Mouse (Mus musculus): Measurements from ENCODE around the gene Spock2. TPM values are rescaled to one million over a fixed set of nuclear protein-coding genes. Genes with fewer than 3 reads are reported as not detected.
A peak's percentile ranks its signal among the peaks of the same experiment; 100 is the strongest.
"Not testable (repeated sequence)": the region's sequence is repeated elsewhere in the genome, so short reads cannot be mapped to it uniquely, and the experiment has no call there.

The Spock2 gene
- total RNA-seq, 2 experiments from 2014 or later: not detected

DNA sequence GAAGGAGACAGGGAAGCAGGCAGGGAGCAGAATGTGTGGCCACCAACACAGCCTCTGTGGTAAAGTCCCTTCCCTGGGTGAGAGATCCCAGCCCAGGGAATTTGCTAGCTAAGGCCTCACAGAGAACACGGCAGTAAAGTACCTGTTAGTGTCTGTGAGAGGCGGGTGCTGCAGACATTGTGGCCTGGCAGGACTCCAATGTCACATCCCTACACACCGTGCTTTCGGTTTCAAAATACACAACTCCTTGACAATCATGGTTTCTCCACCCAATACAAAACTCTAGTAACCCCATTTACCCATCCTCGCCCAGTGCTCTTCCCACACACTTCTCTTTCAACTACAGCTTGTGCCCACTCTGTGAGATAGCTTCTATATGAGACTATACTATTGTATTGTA lies 32.7 kb downstream of the Spock2 start:
- ATAC-seq (replicated peaks; ENCODE audit: low FRiP score, poor library complexity, severe bottlenecking): no peak

DNA sequence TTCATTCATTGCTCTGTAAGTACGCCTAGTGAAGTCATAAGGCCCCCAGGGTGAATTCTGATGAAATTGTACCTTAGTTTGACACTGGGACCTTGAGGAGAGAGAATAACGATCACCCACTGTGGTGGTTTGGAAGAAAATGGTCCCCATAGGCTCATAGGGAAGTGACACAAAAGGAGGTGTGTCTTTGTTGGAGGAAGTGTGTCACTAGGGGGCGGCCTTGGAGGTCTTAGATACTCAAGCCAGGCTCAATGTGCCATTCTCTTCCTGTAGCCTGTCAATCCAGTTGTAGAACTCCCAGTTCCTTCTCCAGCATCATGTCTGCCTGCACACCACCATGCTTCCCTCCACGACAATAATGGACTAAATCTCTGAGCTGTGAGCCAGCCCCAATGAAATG lies 34.7 kb downstream of the Spock2 start:
- no peak for ATAC-seq (replicated peaks; ENCODE audit: low FRiP score, poor library complexity, severe bottlenecking)

DNA sequence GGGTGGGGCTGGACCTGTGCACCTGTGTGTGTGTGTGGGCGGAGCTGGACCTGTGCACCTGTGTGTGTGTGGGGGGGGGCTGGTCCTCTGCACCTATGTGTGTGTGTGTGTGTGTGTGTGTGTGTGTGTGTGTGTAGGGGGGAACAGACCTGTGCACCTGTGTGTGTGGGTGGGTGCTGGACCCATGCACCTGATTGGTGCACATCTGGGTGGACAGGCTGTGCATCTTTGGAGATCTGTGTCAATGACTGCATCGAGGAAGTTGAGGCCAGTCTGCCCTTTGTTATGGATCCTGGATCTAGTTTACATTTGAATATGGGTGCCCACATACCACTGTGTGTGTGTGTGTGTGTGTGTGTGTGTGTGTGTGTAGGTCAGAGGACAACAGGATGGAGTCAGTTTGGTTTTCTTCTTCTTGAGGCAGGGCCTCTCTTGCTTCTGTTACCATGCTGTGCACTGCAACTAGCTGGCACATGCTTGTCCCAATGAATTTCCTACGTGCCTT lies 35.7 kb downstream of the Spock2 start:
- no peak for ATAC-seq (replicated peaks; ENCODE audit: low FRiP score, poor library complexity, severe bottlenecking)

DNA sequence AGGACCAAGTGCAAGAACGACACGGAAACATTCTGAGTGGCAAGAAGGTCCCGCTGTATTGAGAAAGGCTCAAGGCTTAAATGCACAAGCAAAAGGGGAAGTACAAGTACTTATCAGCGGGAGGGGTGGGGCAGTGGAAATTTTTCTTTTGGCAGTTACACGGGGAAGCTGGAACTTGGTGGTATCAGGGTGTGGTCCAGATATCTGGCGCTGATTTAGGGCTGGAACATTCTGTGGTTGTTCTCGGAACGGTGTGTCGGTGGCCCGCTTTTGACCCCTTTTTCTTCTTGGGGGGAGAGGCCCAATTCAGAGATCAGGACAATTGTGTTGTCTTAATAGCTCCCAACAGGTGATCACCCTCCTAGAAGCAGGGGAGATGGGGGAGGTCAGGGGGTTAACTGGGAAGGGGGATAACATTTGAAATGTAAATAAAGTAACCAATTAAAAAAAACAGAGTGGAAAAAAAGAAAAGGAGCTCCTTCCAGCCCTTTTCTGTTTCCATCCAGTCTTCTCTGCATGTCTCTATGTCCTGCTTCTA lies 41.6 kb downstream of the Spock2 start:
- ATAC-seq (replicated peaks; ENCODE audit: low FRiP score, poor library complexity, severe bottlenecking): not testable (repeated sequence)

DNA sequence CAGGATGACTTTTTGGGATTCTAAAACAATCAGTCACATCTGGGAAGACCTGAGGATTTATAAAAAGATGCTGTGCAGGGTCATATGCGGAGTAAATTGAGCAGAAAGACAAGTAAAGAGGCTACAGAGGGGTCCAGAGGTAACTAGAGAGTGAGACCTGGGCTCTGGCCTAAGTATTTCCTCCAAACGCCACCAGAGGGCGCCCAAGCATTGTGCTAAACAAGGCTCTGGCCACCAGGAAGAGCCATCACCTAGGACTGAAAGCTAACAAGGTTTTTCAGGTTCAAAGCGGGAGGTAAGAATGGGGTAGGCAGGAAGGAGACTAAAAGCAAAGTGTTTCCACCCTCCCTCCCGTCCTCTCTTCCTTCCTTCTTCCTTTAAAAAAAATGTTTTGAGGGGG lies 42.1 kb downstream of the Spock2 start:
- peak; percentile 86 for ATAC-seq (replicated peaks; ENCODE audit: low FRiP score, poor library complexity, severe bottlenecking)

DNA sequence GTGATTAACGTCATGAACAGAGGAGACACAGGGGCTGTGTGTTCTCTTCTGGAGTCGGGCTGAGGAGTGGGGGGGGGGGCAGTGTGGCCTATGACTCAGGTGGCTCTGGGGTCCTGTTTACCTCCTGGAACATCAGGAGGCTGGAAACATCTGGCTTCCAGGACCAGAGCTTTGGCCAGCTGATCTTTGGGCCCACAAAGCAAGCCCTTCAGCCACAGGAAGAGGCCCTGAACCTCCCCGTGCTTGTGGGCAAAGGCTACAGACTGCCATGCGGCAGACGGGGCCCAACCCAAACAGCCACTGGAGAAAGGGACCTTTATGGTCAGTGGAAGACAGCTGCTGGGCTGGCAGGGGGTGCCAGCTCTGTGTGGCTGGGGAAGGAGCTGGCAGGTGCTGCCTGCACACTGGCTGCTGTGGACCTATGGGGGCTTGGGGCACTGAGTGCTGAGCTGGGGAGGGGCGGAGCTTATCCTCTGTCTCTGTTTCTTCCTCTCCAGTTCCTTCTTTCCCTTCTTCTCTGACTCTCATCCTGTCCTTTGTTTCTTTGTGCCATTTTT lies 45.2 kb downstream of the Spock2 start:
- ATAC-seq (replicated peaks; ENCODE audit: low FRiP score, poor library complexity, severe bottlenecking): no peak

DNA sequence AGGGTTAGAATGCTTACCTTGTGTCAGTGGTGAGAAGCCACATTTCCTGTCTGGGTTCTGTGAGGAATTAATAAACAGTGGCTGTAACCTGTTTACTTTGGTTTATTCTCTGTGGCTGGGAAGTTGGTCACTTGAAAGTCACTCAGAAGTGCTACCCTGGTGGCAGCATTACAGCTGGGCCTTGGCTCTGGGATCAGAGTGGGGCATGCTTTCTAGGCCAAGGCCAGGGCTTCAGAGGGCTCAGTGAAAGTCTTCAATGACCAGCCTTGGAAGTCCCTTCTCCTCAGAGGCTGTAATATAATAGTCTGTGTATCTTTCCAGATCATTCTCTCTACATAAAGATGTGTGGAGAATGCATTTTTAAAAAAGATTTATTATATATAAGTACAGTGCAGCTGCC lies 50.0 kb downstream of the Spock2 start:
- no peak for ATAC-seq (replicated peaks; ENCODE audit: low FRiP score, poor library complexity, severe bottlenecking)

DNA sequence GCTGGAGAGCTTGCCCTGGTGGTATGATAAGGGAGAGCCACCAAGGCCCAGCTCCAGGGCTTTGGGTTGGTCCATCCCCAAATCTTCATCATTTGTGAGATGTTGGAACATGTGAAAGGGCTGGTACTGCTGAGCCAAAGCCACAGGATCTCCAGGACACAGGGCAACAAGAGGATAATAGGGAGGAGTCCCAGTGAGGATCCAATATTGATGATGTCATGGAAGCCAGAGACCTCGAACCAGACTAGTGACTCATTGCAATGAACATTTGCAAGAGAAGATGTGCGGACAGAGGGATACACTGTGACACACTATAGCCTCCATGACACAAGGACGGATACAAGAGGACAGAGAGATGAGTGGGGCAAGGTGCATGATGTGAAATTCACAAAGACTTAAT lies 52.1 kb downstream of the Spock2 start:
- ATAC-seq (replicated peaks; ENCODE audit: low FRiP score, poor library complexity, severe bottlenecking): no peak

DNA sequence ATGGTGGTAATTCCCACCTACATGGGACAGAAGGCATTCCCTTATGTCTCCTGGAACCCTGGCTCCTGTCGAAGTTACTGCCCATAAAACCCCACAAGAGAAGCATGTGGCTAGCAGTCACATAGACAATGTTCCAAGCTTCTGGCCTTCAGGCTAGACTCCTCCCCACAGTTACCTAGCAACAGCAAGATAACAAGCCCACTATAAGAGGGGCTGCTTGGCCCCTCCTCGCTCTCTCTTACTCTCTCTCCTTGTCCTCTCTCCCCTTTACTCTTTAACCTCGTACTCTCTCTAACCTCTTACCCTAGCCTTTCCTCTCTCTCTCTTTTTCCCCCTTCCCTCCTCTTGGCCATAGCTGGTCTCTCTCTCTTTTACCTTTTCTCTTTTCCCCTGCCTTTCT lies 55.4 kb downstream of the Spock2 start:
- ATAC-seq (replicated peaks; ENCODE audit: low FRiP score, poor library complexity, severe bottlenecking): not testable (repeated sequence)

DNA sequence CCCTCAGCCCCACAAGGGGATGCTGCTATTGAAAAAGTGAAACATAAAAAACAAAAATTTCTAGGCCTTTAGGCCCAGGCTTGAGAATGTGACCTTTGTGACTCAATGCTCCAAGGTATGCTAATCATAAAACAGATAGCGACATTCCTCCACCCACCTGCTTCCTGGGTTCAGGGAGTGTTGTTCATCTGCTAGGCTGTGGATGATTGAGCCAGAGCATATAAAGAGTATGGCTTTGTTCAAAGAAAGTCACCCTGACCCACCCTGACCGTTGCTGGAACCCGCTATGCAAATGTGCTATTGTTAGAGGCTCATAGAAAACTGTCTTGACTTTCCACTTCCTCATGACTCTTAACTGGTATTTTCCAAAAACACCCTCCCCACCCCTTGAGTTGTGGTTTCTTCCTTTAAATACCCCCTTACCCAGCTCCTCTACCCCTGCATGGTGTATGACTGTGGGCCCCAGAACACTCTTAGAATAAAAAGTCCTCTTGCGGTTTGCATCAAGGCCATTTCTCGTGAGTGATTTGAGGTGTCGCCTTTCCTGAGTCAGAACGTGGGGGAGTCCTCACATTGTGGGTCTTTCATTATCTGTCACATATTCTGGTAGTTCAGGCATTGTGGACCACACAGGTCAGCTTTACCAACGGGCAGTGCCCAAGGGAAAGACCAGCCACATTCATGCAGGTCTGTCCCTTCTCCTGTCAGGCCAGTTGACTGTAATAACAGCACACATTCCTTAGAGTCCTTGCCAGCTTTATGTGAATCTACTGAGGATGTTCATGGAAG lies 56.4 kb downstream of the Spock2 start:
- not testable (repeated sequence) for ATAC-seq (replicated peaks; ENCODE audit: low FRiP score, poor library complexity, severe bottlenecking)

DNA sequence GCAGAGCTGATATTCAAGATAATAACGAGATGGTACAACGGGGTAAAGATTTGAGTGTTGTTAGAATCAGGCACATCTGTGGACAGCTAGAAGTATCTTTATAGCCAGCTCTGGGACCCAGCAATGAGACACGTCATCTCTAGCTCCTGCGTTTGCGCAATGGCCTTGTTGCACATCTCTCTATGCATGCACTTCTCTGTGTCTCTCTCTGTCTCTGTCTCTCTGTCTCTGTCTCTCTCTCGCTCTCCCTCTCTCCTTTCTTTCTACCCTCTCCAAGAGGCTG lies 56.9 kb downstream of the Spock2 start:
- no peak for ATAC-seq (replicated peaks; ENCODE audit: low FRiP score, poor library complexity, severe bottlenecking)

DNA sequence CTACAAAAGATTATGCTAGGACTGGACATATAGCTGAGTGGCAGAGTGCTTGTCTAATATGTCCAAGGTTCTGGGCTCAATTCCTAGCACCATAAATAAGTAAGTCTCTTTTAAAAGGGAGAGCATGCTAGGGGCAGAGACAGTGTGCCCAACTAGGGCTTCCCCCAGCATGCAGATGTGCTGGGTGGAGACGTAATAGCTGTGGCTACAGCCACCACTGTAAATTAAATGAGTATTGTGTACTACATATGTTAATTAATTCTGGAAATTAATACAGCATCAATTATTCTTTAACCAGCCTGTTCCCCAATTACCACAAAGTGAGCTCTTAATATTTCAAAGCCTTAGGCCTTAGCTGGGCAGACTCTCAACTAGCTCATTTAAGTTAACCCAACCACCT lies 58.9 kb downstream of the Spock2 start:
- ATAC-seq (replicated peaks; ENCODE audit: low FRiP score, poor library complexity, severe bottlenecking): no peak

DNA sequence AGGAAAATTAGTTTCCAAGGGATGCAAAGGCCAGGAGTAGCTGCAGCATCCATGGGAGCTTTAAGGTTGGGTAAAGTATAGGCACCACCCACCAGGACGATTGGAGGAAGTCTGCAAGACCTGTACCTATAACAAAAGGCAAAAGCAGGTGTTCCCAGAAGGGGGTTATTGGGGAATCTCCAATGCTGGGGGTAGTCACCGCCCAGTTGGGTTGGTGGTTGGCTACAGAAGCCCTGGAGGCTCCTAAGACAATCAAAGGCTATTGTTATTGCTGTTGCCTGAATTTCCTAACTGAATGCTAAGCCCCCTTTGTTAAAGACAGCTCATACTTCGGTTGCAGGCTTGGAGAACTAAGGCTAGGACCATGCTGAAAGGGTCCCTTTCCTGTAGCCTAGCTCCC lies 60.0 kb downstream of the Spock2 start:
- ATAC-seq (replicated peaks; ENCODE audit: low FRiP score, poor library complexity, severe bottlenecking): no peak

DNA sequence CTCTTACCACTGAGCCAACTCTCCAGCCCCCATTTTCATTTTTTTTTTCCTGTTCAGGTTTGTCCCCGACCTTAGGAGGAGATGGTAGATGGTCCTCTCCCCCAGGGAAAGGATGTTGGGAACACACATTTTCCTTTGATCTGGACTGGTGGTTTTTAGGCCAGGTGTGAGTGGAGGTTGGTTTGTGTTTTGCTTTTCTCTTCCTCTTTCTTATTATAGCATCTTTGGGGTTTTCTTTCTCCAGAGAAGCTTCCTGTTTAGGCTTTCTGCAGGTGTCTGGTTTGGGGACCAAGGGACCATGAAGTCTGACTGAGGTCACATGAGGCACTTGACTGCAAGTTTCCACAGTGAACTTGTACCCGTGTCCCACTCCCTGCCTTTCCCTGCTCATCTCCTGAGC lies 62.3 kb downstream of the Spock2 start:
- ATAC-seq (replicated peaks; ENCODE audit: low FRiP score, poor library complexity, severe bottlenecking): no peak

DNA sequence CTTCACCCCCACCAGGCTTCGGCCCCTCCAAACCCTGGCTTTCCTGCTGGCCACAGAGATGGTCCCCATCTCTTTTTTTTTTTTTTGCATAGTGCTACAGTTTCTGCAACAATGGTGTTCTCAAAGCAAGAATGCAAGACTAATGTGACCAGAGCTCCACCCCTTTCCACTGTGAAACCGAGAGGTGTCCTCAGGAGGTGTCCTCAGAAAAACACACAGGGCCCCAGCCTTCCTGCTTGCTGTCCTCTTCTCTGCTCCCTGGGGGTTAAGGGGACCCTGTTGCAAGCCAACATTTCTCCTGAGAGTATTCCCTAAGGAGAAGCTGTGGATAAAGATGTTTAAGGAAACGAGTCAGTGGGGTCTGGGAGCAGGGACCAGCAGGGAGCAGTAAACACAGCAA lies 62.9 kb downstream of the Spock2 start:
- no peak for ATAC-seq (replicated peaks; ENCODE audit: low FRiP score, poor library complexity, severe bottlenecking)

DNA sequence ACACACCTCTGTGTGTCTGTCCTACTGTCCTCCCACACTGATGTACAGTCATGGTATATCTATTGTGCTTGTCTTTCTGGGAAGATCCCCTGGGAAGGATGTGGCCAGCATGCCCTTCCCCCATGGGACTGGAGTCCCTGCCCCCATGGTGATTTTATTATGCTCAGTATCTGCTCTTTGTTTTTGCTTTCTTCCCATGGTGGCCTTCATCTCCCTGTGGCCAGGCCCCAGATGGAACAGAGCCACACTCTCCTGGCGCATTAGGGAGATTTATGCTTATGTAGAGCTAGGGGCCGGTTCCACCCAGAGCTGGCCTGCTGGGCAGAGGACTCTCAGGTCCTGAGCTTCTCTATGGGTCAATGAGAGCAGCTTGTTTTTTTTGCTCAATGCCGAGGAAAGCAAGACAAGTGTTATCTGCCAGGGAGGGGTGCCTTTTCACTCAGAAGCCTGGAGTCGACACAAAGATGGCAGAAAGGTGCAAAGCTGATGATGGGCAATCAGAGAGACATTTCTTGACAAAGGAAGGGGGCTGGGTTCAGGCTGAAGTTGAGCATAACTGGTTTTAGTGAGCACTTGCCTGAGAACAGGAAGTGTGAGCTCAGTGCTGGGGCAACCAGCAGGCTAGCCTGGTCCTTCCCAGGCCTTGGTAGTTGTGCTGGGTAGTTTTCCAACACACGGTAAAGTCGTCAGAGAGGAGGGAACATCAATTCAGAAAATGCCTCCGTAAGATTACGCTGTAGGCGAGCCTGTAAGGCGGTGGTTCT lies 64.5 kb downstream of the Spock2 start:
- ATAC-seq (replicated peaks; ENCODE audit: low FRiP score, poor library complexity, severe bottlenecking): no peak

DNA sequence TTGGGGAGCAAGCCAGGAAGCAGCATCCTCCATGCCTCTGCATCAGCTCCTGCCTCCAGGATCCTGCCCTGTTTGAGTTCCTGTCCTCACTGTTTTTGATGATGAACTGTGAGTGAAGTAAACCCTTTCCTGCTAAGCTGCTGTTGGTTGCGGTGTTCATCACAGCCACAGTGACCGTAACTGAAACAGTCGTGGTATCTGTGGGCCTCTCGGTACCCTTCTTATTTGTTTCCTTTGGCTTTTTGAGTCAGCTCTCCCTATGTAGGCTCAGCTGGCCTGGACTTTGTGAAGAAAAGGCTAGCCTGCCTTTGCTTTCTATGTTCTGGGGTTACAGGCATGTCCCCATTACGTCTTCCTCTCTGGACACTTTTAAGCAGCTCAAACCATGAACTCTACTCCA lies 65.3 kb downstream of the Spock2 start:
- ATAC-seq (replicated peaks; ENCODE audit: low FRiP score, poor library complexity, severe bottlenecking): no peak

DNA sequence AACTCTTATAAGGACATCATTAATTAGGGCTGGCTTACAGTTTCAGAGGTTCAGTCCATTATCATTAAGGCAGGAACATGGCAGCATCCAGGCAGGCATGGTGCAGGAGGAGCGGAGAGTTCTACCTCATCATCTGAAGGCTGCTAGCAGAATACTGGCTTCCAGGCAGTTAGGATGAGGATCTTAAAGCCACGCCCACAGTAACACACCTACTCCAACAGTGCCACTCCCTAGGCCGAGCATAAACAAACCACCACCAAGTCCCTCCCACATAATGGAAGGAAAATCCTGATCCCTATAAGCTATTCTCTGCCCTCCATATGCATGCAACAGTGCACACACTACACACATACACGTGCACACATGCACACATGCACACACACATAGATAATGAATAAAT lies 66.3 kb downstream of the Spock2 start:
- no peak for ATAC-seq (replicated peaks; ENCODE audit: low FRiP score, poor library complexity, severe bottlenecking)

DNA sequence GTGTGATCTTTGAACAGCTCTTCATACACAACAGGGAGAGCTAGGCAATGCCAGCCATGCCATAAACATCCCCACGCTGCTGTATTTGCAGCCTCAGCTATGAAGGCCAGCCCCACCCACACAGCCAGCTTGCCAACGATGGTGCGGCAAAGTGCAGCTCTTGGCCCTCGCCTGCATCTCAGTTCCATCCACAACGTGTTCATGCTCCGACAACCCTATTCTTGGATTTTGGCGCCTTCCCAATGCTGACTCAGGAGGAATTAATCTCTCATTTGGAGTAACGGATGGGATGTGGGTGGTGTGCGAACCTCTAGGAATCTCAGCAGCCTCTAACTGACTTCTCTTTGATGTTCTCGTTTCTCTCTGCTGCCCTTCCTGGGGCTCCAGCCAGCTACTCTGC lies 67.0 kb downstream of the Spock2 start:
- no peak for ATAC-seq (replicated peaks; ENCODE audit: low FRiP score, poor library complexity, severe bottlenecking)

DNA sequence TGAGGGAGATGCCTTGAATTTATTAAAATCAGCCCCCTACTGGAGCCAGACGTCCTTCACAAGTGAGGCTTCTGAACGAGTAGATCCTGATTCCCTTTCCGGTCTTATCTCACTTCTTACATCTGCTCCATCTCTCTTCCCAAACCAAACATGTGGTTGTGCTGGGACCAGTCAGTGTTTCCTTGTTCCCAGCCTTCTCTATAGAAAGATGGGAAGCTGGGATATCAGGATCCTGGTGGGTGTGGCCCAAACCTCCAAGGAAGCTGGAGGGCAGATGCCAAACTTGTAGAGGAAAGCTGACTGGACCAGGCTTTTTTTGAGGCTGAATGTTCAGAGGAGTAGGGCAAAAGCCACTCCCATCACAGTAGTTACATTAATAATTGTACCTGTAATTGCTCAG lies 68.5 kb downstream of the Spock2 start:
- no peak for ATAC-seq (replicated peaks; ENCODE audit: low FRiP score, poor library complexity, severe bottlenecking)

DNA sequence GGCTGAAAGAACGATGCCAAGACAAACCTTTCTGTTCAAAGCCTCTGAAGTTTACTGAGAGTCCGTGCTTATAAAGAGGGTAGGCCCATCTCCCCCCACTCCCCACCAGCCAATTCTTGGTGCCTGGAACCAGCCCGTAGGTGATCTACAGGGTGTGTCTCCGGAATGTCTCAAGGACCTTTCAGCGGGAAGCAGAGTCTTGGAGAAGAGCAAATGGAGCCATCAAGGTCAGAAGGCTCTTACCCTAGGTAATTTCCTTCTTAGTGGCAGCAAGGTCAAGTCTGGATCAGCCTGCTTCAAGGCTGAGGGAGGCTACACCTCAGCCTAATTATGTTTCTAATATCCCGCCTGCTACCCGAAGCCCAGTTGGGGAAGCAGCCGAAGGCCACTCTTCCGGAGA lies 69.3 kb downstream of the Spock2 start:
- ATAC-seq (replicated peaks; ENCODE audit: low FRiP score, poor library complexity, severe bottlenecking): not testable (repeated sequence)

Data from erythroblast, adult 5-6 weeks (primary cell).